Mouse (Mus musculus) stomach, embryonic 14.5 days (tissue): ENCODE measurements around the gene Caskin1. TPM values are rescaled to one million over a fixed set of nuclear protein-coding genes. Genes with fewer than 3 reads are reported as not detected.

Experiments
- ATAC-seq: fragments of 200-750 bp; cut with Nextera tagmentation; 2 replicates; pipeline ENCODE4 v1.8.0; 2017; ENCODE audit warnings: low read depth, moderate TSS enrichment; ENCODE audit not compliant: insufficient number of reproducible peaks, insufficient read depth, low FRiP score
- H3K27ac ChIP-seq: fragments of 300-500 bp; sonication (generic); 2 replicates; pipeline ENCODE4 v1.5.1; 2014; ENCODE audit warnings: mild to moderate bottlenecking, low read length, moderate library complexity, mixed read lengths
- H3K27me3 ChIP-seq: fragments of 300-500 bp; sonication (generic); 2 replicates; pipeline ENCODE4 v1.6.1; 2014; ENCODE audit warnings: low read length, control low read depth, mixed read lengths; ENCODE audit not compliant: control insufficient read depth, insufficient read depth
- H3K36me3 ChIP-seq: fragments of 300-500 bp; sonication (generic); 2 replicates; pipeline ENCODE4 v1.6.1; 2014; ENCODE audit warnings: mild to moderate bottlenecking, control low read depth, low read length, moderate library complexity, mixed read lengths; ENCODE audit not compliant: control insufficient read depth, insufficient read depth
- H3K4me1 ChIP-seq: fragments of 300-500 bp; sonication (generic); 2 replicates; pipeline ENCODE4 v1.6.1; 2014; ENCODE audit warnings: low read length, control low read depth, mixed read lengths; ENCODE audit not compliant: control insufficient read depth, insufficient read depth
- H3K4me2 ChIP-seq: fragments of 300-500 bp; sonication (generic); replicated peaks from 2 replicates; pipeline ENCODE4 v1.6.1; 2014; ENCODE audit warnings: low read depth, low read length, control low read depth
- H3K4me3 ChIP-seq: fragments of 300-500 bp; sonication (generic); 2 replicates; pipeline ENCODE4 v1.5.1; 2014; ENCODE audit warnings: low read depth, low read length, control low read depth
- H3K9ac ChIP-seq: fragments of 300-500 bp; sonication (generic); replicated peaks from 2 replicates; pipeline ENCODE4 v1.6.1; 2014; ENCODE audit warnings: low read depth, mild to moderate bottlenecking, control low read depth, low read length, moderate library complexity, mixed read lengths
- H3K9me3 ChIP-seq: fragments of 300-500 bp; sonication (generic); 2 replicates; pipeline ENCODE4 v1.6.1; 2016; ENCODE audit warnings: low read depth, low read length, control low read depth; ENCODE audit not compliant: control insufficient read depth
- WGBS: fragments of 180-500 bp; shearing (Covaris S2); extraction: QIAGEN DNeasy Blood & Tissue Kit; methylation state at CpG from one replicate; pipeline ENCODE4 v1.1.7; 2014; 5-methylcytosine and 5-hydroxymethylcytosine counted together
- polyA plus RNA-seq: library from polyadenylated mRNA; unstranded; fragments of >200 nt; fragmentation: Nextera tagmentation; extraction: Ambion mirVana; gene quantifications from 2 replicates; pipeline ENCODE4 v1.2.1, GENCODE M21; 2014

Caskin1 gene
- polyA plus RNA-seq, 1 experiment from 2014 or later, result 3.8 TPM

DNA sequence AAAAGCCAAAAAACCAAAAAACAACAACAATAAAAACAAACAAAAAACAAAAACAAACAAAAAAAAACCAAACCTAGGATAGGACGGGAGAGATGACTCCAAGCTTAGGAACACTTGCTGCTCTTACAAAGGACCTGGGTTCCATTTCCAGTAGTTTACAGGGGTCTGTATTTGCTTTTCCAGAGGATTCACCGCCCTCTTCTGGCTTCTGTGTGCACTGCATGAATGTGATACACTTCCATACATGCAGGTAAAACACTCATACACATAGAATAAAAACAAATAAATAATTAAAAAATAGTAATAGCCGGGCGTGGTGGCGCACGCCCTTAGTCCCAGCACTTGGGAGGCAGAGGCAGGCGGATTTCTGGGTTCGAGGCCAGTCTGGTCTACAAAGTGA lies 50.5 kb downstream of the Caskin1 start:
- H3K27ac ChIP-seq, result no peak overlapping the region
- no peaks in the 10 kb centered on the region for H3K36me3 ChIP-seq
- H3K4me1 ChIP-seq, result no peaks in the 10 kb centered on the region
- ATAC-seq, result no peak
- WGBS, result 72% methylated on average over 8 of the region's 8 CpGs
- no peak overlapping the region for H3K9ac ChIP-seq
- no peak overlapping the region for H3K4me3 ChIP-seq
- no peaks in the 10 kb centered on the region for H3K9me3 ChIP-seq
- no peaks in the 10 kb centered on the region for H3K27me3 ChIP-seq
- no peak overlapping the region for H3K4me2 ChIP-seq

DNA sequence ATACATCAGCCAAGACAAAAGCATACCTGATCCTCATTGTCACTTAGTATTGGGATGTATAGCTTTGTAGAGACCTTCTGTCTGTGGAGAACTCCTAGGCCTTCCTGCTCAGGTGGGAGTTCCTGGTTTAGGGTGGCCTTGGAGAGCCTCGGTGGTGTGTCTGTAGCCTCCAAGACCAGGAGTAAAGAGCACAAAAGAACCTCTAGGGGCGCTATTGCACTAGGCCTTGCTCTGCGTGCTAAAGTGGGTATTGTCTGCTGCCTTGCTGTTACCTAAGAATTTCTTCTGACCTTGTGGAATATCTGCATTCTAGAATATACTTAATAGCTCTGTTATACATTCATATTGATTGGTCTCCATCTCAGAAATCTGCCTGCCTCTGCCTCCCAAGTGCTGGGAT lies 52.0 kb downstream of the Caskin1 start:
- Histone ChIP-seq H3K36me3 (no peaks in the 10 kb centered on the region), H3K4me3 (no peak overlapping the region), H3K4me2 (no peak overlapping the region), H3K9ac (no peak overlapping the region), H3K9me3 (no peaks in the 10 kb centered on the region), H3K4me1 (no peaks in the 10 kb centered on the region), H3K27me3 (no peaks in the 10 kb centered on the region), H3K27ac (no peak overlapping the region)
- no peak; the same call in 1 of the 2 replicates for ATAC-seq
- WGBS, result 6% methylated on average over 3 of the region's 3 CpGs

DNA sequence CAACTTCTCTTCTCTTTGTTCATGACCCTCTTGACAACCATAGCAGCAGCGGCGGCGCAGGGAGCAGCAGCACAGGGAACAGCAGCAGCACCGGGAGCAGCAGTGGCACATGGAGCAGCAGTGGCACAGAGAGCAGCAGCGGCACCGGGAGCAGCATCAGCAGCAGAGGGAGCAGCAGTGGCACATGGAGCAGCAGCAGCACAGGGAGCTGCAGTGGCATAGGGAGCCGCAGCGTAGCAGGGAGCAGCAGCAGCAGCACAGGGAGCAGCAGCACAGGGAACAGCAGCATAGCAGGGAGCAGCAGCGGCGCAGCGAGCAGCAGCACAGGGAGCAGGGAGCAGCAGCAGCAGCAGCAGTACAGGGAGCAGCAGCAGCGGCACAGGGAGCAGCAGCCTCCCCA lies 56.2 kb downstream of the Caskin1 start:
- WGBS, result 19% methylated on average over 12 of the region's 12 CpGs
- Histone ChIP-seq H3K4me1 (peaks cover 7% of the 10 kb centered on the region; the same call in 1 of the 2 replicates), H3K4me2 (no peak overlapping the region), H3K9ac (no peak overlapping the region), H3K9me3 (no peaks in the 10 kb centered on the region), H3K27me3 (no peaks in the 10 kb centered on the region), H3K36me3 (no peaks in the 10 kb centered on the region), H3K27ac (no peak overlapping the region), H3K4me3 (no peak overlapping the region)
- no peak for ATAC-seq

DNA sequence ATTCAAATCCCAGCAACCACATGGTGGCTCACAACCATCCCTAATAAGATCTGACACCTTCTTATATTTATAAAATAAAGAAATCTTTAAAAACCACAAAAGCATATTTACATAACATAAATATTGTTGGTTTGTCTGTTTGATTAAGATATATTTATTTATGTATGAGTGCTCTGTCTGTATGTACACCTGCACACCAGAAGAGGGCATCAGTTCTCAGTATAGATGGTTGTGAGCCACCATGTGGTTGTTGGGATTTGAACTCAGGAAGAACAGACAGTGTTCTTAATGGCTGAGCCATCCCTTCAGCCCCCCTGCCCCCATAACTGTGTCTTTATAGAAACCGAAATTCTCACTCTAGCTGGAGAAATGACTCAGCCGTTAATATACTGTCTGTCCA lies 56.8 kb downstream of the Caskin1 start:
- WGBS, result 81% methylated on average over 2 of the region's 2 CpGs
- H3K4me1 ChIP-seq, result peaks cover 7% of the 10 kb centered on the region; the same call in 1 of the 2 replicates

DNA sequence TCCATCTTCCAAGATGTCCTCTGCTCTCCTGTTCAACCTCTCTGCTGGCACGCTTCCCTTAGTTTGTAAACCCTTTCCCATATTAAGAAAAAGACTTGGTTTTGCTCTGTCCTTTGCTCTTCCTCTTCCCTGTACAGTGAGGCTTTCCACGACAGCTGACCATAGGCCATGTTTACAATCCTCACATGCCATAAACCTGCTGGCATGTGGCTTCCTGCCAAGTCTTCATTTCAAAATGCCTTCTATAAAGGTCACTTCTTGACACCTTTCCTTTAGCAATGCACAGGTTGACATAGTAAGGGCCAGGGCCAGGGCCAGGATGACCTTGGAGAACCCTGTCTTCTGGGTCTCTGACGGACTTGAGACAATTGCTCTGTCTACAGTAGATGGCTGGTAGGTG lies 57.8 kb downstream of the Caskin1 start:
- no peak overlapping the region for H3K4me2 ChIP-seq
- no peak for ATAC-seq
- no peak overlapping the region for H3K4me3 ChIP-seq
- peaks cover 10% of the 10 kb centered on the region; the same call in 1 of the 2 replicates for H3K4me1 ChIP-seq
- H3K36me3 ChIP-seq, result no peaks in the 10 kb centered on the region
- H3K27ac ChIP-seq, result no peak overlapping the region
- H3K9me3 ChIP-seq, result no peaks in the 10 kb centered on the region
- no peaks in the 10 kb centered on the region for H3K27me3 ChIP-seq
- H3K9ac ChIP-seq, result no peak overlapping the region
- 66% methylated on average over 3 of the region's 3 CpGs for WGBS

More for the DNA sequence above, 56.8 kb downstream of the Caskin1 start:
- ATAC-seq, result no peak
- H3K4me2 ChIP-seq, result no peak overlapping the region
- no peaks in the 10 kb centered on the region for H3K36me3 ChIP-seq
- H3K4me3 ChIP-seq, result no peak overlapping the region
- H3K9ac ChIP-seq, result no peak overlapping the region
- H3K27ac ChIP-seq, result no peak overlapping the region
- H3K27me3 ChIP-seq, result no peaks in the 10 kb centered on the region
- no peaks in the 10 kb centered on the region for H3K9me3 ChIP-seq

DNA sequence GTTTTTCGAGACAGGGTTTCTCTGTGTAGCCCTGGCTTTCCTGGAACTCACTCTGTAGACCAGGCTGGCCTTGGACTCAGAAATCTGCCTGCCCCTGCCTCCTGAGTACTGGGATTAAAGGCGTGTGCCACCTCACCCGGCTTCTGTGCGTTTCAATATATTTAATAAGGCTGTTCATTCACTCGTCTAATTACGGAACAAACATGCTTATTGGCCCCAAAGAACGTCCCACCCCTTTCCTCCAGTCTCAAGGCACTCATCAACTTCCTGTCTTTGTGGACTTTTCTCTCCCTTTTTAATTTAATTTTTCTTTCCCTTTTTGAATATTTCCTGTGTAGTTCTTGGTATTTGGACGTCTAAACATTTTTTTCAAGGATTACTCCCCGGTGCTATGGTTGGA lies 60.0 kb downstream of the Caskin1 start:
- Histone ChIP-seq H3K27me3 (no peaks in the 10 kb centered on the region), H3K27ac (peak overlapping the region; percentile 66; the same call in 1 of the 2 replicates), H3K9ac (no peak overlapping the region), H3K4me3 (peak overlapping the region; percentile 90), H3K4me2 (peak overlapping the region; percentile 75), H3K9me3 (no peaks in the 10 kb centered on the region), H3K36me3 (no peaks in the 10 kb centered on the region), H3K4me1 (peaks cover 22% of the 10 kb centered on the region; the same call in 1 of the 2 replicates)
- 32% methylated on average over 9 of the region's 9 CpGs for WGBS
- ATAC-seq, result no peak

DNA sequence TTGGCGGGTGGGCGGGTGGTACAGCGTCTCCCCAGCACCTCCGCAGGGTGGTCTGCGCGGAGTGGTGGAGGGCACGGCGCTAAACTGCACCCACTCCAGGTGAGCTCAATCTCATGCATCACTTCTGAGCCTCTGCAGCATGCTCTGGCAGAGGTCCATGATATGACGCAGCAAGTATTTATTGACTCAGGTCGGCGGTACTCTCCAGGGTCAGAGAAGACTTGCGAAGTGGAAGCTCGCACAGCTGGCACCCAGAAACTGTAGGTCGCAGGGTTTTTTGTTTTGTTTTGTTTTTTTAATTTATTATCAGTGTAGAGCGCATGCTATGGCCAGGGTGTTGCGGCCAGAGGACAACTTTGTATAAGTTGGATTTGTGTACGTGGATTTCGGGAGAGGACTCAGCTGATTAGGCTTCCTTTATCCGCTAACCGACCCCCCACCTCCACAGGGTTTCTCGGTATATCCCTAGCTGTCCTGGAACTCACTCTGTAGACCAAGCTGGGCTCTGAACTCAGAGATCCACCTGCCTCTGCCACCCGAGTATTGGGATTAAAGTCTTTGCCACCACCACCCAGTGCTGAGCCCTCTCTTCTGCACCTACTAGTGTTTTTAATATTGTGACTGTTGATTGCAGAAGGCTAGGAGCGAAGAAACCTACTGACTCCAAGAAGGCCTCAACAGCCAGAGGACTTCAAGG lies 60.7 kb downstream of the Caskin1 start:
- Histone ChIP-seq H3K9ac (peak overlapping the region; percentile 41; the same call in 1 of the 2 replicates), H3K4me2 (peak overlapping the region; percentile 75), H3K9me3 (no peaks in the 10 kb centered on the region), H3K27ac (peak overlapping the region; percentile 66; the same call in 1 of the 2 replicates), H3K36me3 (no peaks in the 10 kb centered on the region), H3K4me1 (peaks cover 22% of the 10 kb centered on the region; the same call in 1 of the 2 replicates), H3K4me3 (peak overlapping the region; percentile 90), H3K27me3 (no peaks in the 10 kb centered on the region)
- peak; percentile 19 for ATAC-seq
- 1% methylated on average over 23 of the region's 23 CpGs for WGBS

DNA sequence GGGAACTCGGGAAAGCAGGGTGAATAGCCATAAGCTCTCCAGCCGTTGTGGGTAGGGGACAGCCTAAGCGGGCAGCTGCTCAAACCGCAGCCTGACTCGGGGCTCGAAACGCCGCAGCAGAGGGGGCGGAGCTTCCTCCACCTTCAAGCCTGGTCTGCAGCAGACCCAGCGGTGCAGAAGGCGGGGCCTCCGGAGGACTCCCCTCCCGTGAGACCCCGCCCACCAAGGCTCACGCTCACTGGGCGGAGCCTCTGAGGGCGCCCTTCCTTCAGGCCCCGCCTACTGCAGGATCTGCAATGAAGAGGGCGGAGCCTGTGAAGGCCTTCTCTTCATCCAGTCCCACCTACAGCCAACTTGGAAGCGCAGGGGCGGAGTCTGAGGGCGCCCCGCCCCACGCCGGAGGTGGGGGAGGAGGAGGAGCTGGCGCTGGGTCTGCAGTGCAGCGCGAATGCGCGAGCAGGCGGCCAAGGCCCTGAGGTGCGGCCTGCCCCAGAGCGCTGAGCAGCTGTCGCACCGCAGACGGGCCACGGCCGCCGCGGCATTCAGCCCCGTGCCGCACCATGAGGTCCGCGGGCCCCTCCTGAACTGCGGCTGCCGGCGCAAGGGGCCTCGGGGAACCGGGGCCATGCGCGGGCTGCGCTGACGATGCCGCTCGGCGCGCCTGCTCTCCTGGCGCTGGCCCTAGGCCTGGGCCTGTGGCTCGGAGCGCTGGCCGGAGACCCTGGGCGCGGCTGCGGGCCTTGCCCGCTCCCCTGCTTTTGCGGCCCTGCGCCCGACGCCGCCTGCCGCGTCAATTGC lies 61.4 kb downstream of the Caskin1 start, which contains the start of gene Pkd1:
Gene Pkd1 (plus strand): TSS at position 217 of the 798 bp plus-strand sequence.
- peak; percentile 94 for ATAC-seq
- H3K27me3 ChIP-seq, result no peaks in the 10 kb centered on the region
- peak within 1 kb of the TSS; percentile 96 for H3K27ac ChIP-seq
- H3K4me2 ChIP-seq, result peak within 1 kb of the TSS; percentile 75
- H3K9me3 ChIP-seq, result no peaks in the 10 kb centered on the region
- H3K36me3 ChIP-seq, result no peaks in the 10 kb centered on the region
- peak within 1 kb of the TSS; percentile 93 for H3K9ac ChIP-seq
- peak within 1 kb of the TSS; percentile 90 for H3K4me3 ChIP-seq
- peaks cover 22% of the 10 kb centered on the region; the same call in 1 of the 2 replicates for H3K4me1 ChIP-seq
- WGBS, result under 1% methylated on average over 72 of the region's 72 CpGs
